Mouse (Mus musculus): ENCODE data around the gene Trdmt1. TPM values are rescaled to one million over a fixed set of nuclear protein-coding genes. Genes with fewer than 3 reads are reported as not detected.

The Trdmt1 gene
- polyA plus RNA-seq, 1 experiment: 5.4 TPM

- no peak for TF ChIP-seq CTCF (IDR thresholded peaks at IDR 0.05; ENCODE audit: extremely low read depth, insufficient read depth, low read length)
- no peak for TF ChIP-seq POLR2A (IDR thresholded peaks at IDR 0.05; ENCODE audit: extremely low read depth, insufficient read depth, low read length)
- Histone ChIP-seq H3K4me3 (ENCODE audit: insufficient read depth, low read length) (no peak overlapping the region), H3K4me1 (ENCODE audit: control insufficient read depth, insufficient read depth, low read length) (no peaks in the 10 kb centered on the region), H3K27ac (ENCODE audit: insufficient read depth, low read length) (no peak overlapping the region)
Observed at GRCm38 (mm10) chr2:13537733-13538132, 6.7 kb downstream of the Trdmt1 start.

- Histone ChIP-seq H3K4me1 (ENCODE audit: control insufficient read depth, insufficient read depth, low read length) (no peaks in the 10 kb centered on the region), H3K4me3 (ENCODE audit: insufficient read depth, low read length) (no peak overlapping the region), H3K27ac (ENCODE audit: insufficient read depth, low read length) (no peak overlapping the region)
- TF ChIP-seq CTCF (IDR thresholded peaks at IDR 0.05; ENCODE audit: extremely low read depth, insufficient read depth, low read length) (no peak), POLR2A (IDR thresholded peaks at IDR 0.05; ENCODE audit: extremely low read depth, insufficient read depth, low read length) (no peak)
Observed at GRCm38 (mm10) chr2:13536747-13537146, 7.7 kb downstream of the Trdmt1 start.

DNA sequence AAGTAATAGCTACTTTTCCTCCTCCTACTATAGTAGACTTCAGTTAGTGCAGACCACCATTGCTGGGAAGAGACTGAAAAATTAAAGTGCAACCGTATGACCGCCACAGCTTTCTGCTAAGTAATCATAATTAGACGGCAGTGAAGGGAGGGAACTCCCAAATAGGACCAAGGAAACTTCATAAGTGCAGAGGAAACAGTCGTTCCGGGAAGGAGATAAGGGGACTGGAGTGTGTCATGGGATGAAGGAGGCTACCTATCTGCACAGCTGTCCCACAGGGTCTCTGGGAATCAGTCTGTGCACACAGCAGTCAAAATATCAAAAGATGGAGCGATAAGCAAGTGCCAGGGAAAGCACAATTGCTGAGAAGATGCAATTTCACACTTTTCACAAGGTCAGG lies 13.8 kb downstream of the Trdmt1 start:
- Histone ChIP-seq H3K4me1 (ENCODE audit: control insufficient read depth, insufficient read depth, low read length) (peaks cover 2% of the 10 kb centered on the region; the same call in 1 of the 2 replicates), H3K27ac (ENCODE audit: insufficient read depth, low read length) (no peak overlapping the region), H3K4me3 (ENCODE audit: insufficient read depth, low read length) (no peak overlapping the region)
- no peak for TF ChIP-seq CTCF (IDR thresholded peaks at IDR 0.05; ENCODE audit: extremely low read depth, insufficient read depth, low read length)
- TF ChIP-seq POLR2A (IDR thresholded peaks at IDR 0.05; ENCODE audit: extremely low read depth, insufficient read depth, low read length): no peak

DNA sequence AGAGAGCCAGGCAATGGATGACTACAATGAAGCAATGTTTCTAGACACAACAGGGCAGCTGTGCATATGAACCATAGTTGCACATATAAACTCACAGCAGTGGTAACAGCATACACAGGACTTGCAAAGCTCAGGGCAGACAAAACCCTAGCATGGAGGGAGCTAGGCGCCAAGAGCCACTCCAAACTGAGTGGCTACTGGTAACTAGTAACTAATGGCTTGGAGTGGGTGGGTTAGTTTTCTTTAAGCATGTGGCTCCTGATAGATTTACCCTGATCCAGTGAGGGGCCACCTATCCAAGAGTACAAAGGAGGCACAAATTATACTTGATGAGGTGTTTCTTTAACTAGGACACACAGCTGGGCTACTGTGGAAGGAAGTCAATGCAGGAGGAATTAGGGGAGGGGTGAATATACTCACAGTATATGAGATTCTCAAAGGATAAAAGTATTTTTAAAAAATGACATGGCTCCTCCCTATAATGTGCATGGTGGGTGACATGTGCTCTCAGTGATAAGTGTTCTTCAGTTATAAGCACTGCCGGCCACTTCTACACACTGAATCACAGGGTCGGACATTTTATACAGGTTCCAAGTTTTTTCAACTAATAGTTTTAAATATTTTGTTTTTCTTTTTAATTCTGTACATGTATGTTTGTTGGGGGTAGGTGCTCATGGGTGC lies 15.1 kb downstream of the Trdmt1 start:
- no peak overlapping the region for H3K4me3 ChIP-seq (ENCODE audit: insufficient read depth, low read length)
- no peak for TF ChIP-seq CTCF (IDR thresholded peaks at IDR 0.05; ENCODE audit: extremely low read depth, insufficient read depth, low read length)
- TF ChIP-seq POLR2A (IDR thresholded peaks at IDR 0.05; ENCODE audit: extremely low read depth, insufficient read depth, low read length): no peak
- H3K4me1 ChIP-seq (ENCODE audit: control insufficient read depth, insufficient read depth, low read length): peaks cover 2% of the 10 kb centered on the region; the same call in 1 of the 2 replicates
- no peak overlapping the region for H3K27ac ChIP-seq (ENCODE audit: insufficient read depth, low read length)

DNA sequence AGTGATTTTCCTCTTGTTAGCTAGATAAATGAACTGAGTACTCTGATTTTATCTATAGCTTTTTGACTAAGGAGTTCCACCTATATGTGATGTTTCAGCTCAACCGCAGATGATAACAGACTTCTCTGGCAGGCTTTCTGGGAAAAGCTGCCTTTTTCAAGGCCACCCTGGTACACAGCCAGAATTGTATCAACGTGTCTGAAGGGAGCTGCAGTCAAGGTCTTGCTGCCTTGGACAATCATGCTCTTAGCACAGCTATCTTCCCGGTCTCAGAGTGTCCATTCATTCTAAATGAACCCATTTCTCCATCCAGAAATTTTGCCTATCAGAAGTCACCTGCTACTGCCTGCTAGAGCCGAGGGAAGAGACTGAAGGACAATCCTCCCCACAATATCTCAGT lies 16.9 kb downstream of the Trdmt1 start:
- no peak for TF ChIP-seq CTCF (IDR thresholded peaks at IDR 0.05; ENCODE audit: extremely low read depth, insufficient read depth, low read length)
- no peak for TF ChIP-seq POLR2A (IDR thresholded peaks at IDR 0.05; ENCODE audit: extremely low read depth, insufficient read depth, low read length)
- Histone ChIP-seq H3K4me3 (ENCODE audit: insufficient read depth, low read length) (no peak overlapping the region), H3K4me1 (ENCODE audit: control insufficient read depth, insufficient read depth, low read length) (peaks cover 2% of the 10 kb centered on the region; the same call in 1 of the 2 replicates), H3K27ac (ENCODE audit: insufficient read depth, low read length) (no peak overlapping the region)

GRCm38 (mm10) chr2:13527125-13527524 lies 17.3 kb downstream of the Trdmt1 start:
- TF ChIP-seq CTCF (IDR thresholded peaks at IDR 0.05; ENCODE audit: extremely low read depth, insufficient read depth, low read length): no peak
- no peak for TF ChIP-seq POLR2A (IDR thresholded peaks at IDR 0.05; ENCODE audit: extremely low read depth, insufficient read depth, low read length)
- no peak overlapping the region for H3K27ac ChIP-seq (ENCODE audit: insufficient read depth, low read length)
- H3K4me3 ChIP-seq (ENCODE audit: insufficient read depth, low read length): no peak overlapping the region
- peaks cover 2% of the 10 kb centered on the region; the same call in 1 of the 2 replicates for H3K4me1 ChIP-seq (ENCODE audit: control insufficient read depth, insufficient read depth, low read length)

DNA sequence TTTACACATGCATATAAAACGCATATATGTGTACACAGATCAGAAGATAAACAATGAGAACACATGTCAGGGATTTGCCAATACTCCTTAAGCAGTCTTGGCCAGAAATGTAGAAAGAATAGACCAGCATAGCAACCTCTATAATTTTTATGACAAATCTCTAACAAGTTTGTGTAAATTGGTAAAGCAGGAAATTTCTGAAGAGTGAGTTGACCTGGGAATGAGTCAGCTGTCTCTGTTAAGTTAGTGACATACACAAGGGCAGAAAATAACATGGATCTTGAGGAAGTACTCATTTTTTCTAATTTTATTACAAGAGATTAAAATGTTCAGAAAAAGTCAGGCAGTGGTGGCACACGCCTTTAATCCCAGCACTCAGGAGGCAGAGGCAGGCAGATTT lies 18.3 kb downstream of the Trdmt1 start:
- no peak for TF ChIP-seq POLR2A (IDR thresholded peaks at IDR 0.05; ENCODE audit: extremely low read depth, insufficient read depth, low read length)
- no peak for TF ChIP-seq CTCF (IDR thresholded peaks at IDR 0.05; ENCODE audit: extremely low read depth, insufficient read depth, low read length)
- Histone ChIP-seq H3K27ac (ENCODE audit: insufficient read depth, low read length) (no peak overlapping the region), H3K4me3 (ENCODE audit: insufficient read depth, low read length) (no peak overlapping the region), H3K4me1 (ENCODE audit: control insufficient read depth, insufficient read depth, low read length) (peaks cover 2% of the 10 kb centered on the region; the same call in 1 of the 2 replicates)

DNA sequence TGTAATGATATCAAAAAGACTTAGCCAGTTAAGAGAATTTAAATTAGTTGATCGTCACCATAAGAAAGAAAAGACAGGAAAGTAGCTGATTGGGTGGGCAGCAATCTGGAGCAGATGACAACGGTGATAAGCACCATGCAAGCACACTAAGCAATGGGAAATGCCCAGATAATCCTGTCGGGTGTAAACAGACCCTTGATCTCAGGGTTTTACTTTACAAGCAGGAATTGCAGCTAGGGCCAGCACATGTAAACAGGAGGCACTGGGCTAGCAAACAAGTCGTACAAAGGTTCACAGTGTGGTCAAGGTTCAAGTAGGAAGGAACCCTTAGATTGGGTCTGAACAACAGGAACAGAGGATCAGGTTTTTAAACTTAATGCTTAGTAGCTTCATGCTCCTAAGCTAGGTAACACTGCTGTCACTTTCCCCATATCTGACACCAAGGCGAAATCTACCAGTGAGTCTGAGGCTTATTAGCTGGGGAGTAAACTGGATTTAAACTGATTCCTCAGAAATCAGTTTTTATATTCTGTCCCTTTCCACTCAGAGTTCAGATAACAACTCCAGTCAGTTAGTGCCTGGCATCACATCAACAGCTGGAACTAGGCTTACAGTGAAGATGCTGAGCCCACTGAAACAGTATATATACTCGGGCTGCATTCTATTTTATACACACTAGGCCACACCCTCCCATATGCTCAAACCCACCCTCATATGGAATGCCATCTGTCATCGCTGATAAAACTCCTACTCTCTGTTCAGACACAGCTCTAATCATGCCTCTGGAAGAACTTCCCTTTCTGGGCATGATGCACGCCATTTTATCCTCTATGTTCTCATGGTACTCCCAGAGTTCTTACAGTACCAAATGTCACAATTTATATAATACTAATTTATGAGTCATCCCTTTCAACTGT lies 20.7 kb downstream of the Trdmt1 start:
- TF ChIP-seq POLR2A (IDR thresholded peaks at IDR 0.05; ENCODE audit: extremely low read depth, insufficient read depth, low read length) (no peak), CTCF (IDR thresholded peaks at IDR 0.05; ENCODE audit: extremely low read depth, insufficient read depth, low read length) (no peak)
- peaks cover 2% of the 10 kb centered on the region; the same call in 1 of the 2 replicates for H3K4me1 ChIP-seq (ENCODE audit: control insufficient read depth, insufficient read depth, low read length)
- H3K27ac ChIP-seq (ENCODE audit: insufficient read depth, low read length): no peak overlapping the region
- H3K4me3 ChIP-seq (ENCODE audit: insufficient read depth, low read length): no peak overlapping the region

DNA sequence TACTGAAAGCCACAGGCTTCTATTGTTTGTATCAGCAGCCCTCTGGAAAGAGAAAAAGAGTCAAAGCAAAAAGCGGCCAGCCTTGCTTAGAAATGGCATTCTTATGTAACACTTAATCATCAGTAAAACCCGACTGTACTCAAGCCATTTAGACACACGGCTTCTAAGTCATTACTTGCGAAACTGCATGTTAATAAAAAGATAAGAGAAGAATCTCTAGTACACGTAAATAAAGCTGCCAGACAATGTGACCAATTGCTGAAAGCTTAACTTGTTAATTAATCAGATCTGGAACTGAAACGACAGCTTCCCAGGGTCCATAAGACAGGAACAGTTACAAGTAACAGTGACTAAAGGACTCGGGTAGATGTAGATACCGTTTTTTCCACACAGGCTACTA lies 22.4 kb downstream of the Trdmt1 start:
- no peaks in the 10 kb centered on the region for H3K4me1 ChIP-seq (ENCODE audit: control insufficient read depth, insufficient read depth, low read length)
- TF ChIP-seq POLR2A (IDR thresholded peaks at IDR 0.05; ENCODE audit: extremely low read depth, insufficient read depth, low read length): no peak
- TF ChIP-seq CTCF (IDR thresholded peaks at IDR 0.05; ENCODE audit: extremely low read depth, insufficient read depth, low read length): no peak
- H3K27ac ChIP-seq (ENCODE audit: insufficient read depth, low read length): no peak overlapping the region
- H3K4me3 ChIP-seq (ENCODE audit: insufficient read depth, low read length): no peak overlapping the region

All from cortical plate, adult 2 months (tissue).